Mouse (Mus musculus): ENCODE results near the gene Rab3gap1. TPM values are rescaled to one million over a fixed set of nuclear protein-coding genes. Genes with fewer than 3 reads are reported as not detected.
A peak's percentile ranks its signal among the peaks of the same experiment; 100 is the strongest.

Gene Rab3gap1
- 10 to 100 TPM; 55.2 to 66.5 (median 59.5) TPM for total RNA-seq (2022)

DNA sequence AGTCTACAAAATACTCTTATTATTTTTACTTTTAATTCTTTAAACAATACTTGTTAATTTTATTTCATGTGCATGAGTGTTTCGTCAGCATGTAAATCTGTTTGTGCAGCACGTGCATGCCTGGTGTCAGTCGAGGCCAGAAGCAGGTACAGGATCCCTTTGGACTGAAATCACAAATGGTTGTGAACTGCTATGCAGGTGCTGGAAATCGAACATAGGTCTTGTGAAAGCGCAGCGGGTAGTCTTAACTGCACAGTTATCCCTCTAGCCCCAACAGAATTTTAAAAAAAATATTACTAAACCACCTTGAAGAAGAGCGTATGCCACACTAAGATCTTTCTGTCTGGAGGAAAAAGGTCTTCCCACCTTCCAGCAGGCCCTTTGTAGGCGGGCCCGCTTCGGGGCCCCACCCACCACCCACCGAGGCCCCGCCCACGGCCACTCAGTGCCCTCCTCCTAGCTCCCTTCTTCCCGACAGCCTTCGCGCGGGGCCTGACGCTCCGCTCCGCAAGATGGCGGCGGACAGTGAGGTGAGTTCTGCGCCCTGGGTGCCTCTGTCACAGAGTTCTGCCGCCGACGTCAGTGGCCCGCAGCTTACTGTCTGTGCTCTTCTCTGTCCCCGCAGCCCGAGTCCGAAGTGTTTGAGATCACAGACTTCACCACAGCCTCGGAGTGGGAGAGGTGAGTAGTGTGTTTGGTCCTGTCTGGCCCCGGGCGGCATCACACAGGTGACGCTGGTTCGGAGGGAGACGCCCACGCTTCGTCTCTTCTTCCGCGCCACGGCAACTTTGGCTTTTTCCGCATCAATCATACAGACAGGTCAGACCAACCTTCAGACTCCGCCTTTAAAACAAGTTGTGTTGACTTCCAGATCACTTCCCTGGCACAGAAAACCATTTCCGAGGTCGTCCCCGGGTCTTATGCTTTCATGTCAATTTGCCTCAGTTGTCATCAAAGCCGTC is at the start of gene Rab3gap1:
Rab3gap1 (plus strand) TSS at position 474 of the 962 bp plus-strand sequence.
- peak; percentile 82 for DNase-seq

GRCm38 (mm10) chr1:127827325-127827724 is 41.2 kb upstream of the Rab3gap1 start:
- DNase-seq, result no peak

- DNase-seq, result no peak
Observed at GRCm38 (mm10) chr1:127830215-127830921, 38.2 kb upstream of the Rab3gap1 start.

GRCm38 (mm10) chr1:127833714-127834113 is 34.9 kb upstream of the Rab3gap1 start:
- DNase-seq, result no peak

DNA sequence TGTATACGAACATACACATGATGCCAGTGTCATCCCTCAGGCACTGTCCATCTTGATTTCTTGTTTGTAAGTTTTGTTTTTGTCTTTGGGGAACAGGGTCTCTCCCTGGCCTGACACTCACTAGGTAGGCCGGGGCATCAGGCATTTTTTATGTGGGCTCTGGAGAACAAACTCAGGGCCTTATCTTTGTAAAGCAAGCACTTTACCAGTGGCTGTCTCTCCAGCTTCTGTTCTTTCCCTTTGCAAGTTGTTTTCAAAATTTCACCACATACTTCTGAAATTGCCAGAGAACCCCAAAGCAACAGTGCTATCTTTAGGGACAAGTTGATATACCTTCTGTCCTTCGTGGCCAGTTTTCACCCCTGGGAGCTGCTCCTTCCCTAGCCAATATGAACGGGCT is 34.4 kb upstream of the Rab3gap1 start:
- no peak for DNase-seq

- no peak for DNase-seq
Observed at GRCm38 (mm10) chr1:127836619-127837018, 32.0 kb upstream of the Rab3gap1 start.

DNA sequence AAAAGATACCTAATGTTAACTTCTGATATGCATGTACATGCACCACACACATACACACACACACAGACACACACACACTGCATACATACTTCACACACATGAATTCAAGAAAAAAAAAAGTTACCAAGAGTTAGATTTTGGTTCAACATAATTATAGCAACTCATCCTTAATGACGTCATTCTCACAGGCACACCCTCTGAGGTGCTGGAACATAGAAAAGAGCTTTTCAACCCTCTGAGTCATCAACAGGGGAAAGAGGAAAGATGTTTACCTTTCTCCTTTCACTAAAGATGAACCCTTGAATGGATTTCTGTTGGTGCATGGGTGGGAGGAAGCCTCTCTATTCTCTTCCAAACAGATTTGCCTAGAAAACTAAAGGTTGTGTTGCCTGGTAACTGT is 30.0 kb upstream of the Rab3gap1 start:
- no peak for DNase-seq

DNA sequence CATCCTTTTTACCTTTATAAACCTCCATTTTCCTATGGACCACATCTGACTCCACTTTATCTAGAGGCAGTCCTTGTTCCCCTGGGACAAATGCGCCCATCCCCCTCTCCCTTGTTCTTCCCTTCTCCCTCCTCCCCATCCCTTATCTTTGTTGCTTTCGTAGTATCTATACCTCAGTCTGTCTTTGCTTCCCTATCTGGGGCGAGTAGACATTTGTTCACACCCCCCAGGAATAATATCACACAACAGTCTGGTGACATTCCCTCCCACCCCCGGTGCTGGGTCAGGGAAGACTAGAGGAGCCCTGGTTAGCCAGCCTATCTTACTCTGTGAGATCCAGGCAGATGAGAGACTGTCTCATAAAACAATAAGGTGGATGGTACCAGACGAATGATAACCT is 23.1 kb upstream of the Rab3gap1 start:
- no peak for DNase-seq

- DNase-seq, result peak; percentile 7
Observed at GRCm38 (mm10) chr1:127850075-127850610, 18.4 kb upstream of the Rab3gap1 start.

DNA sequence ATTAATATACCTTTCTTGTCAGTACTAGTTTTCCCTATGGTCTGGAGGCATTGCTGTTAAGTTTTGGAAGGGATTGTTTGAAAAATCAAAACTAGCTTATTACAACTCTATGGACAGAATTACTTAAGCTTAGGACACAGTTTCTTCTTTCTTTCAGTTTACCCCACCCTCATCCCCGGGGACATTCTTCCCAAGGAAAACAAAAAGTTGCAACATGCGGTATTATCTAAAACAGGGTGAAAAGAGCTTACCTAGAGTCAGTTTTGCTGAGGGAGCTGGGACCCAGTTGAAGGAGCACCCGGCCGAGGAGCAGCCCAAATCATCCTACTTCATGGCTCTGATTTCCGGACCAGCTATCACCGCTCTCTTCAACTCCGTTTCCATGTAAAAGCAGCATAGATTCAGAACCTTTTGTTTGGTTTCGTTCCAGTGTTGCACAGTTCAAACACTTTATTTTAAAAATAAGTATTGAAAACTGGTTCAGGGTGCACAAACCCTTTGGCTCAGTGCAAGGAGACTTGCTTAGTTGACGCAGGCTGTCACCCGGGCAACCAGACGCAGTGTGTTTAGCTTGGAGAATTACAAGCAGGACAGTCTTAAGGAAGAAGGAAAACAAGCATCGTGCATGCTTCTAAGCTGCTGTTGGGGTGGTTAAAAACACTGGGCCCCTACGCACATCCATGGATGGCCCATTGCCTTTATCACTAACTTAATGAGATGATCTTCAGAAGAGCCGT is 13.9 kb upstream of the Rab3gap1 start, which contains the start of gene Map3k19:
Map3k19 (minus strand) TSS at position 546 of the 737 bp plus-strand sequence.
- DNase-seq, result no peak

- DNase-seq, result no peak
Observed at GRCm38 (mm10) chr1:127858945-127859648, 9.5 kb upstream of the Rab3gap1 start.

- DNase-seq, result no peak
Observed at GRCm38 (mm10) chr1:127859799-127860400, 8.7 kb upstream of the Rab3gap1 start.

DNA sequence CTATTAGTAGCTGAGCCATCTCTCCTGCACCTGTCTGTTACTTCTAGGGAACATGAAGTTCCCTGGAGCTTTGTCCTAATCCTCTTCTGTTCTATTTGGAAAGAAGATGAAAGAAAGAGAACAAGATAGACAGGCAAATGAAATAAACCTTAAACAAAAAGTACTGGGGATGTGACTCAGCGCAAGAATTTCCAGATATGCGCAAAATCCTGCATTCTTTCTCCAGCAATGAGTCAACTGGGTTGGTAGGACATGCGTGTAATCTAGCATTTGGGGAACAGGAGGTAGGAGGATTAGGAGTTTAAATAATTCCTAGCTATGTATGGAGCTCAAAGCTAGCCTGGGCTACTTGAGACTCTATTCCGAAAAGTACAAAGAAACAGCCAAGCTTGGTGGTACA is 8.1 kb upstream of the Rab3gap1 start:
- DNase-seq, result no peak

DNA sequence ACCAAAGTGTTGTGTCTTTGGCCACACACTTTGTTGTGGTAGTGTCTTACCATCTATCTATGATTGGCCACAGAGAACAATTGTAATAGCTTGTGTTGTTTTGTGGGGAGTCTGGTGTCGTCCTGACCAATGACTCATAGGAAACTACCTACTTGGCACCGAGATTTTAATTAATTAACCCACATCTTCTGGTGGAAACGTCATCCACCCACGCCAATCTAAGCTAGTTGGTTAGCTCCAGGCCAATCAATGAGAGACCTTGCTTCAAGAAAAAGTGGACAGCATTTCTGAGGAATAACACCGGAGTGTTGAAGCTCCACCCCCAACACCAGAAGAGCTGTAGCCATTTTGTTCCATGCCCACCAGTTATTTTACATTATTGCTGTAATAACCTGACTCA is 6.7 kb upstream of the Rab3gap1 start:
- no peak for DNase-seq

- no peak for DNase-seq
Observed at GRCm38 (mm10) chr1:127863806-127864205, 4.8 kb upstream of the Rab3gap1 start.

- no peak for DNase-seq
Observed at GRCm38 (mm10) chr1:127869276-127869675, 703 bp downstream of the Rab3gap1 start.

- no peak for DNase-seq
Observed at GRCm38 (mm10) chr1:127899401-127899800, 30.8 kb downstream of the Rab3gap1 start.

- no peak for DNase-seq
Observed at GRCm38 (mm10) chr1:127904774-127905385, 36.3 kb downstream of the Rab3gap1 start.

DNA sequence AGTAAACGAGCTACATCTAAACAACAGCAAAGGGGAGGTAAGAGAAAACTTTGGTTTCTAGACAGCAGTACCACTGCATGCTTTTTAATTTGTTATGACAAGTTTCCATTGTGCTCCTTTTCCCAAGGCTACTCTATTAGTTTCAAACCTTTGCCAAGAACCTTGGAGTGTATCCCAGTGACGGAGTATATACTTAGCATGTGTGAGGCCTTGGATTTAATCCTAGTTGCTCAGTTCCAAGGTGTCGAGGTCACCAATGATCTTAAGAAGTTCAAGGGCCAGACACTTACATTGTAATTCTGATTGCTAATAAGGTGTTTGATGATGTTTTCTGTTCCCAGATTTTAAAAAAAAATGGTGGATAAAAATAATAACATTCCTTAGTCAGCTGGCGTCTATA is 44.5 kb downstream of the Rab3gap1 start:
- no peak for DNase-seq

- DNase-seq, result no peak
Observed at GRCm38 (mm10) chr1:127915316-127915715, 46.7 kb downstream of the Rab3gap1 start.

DNA sequence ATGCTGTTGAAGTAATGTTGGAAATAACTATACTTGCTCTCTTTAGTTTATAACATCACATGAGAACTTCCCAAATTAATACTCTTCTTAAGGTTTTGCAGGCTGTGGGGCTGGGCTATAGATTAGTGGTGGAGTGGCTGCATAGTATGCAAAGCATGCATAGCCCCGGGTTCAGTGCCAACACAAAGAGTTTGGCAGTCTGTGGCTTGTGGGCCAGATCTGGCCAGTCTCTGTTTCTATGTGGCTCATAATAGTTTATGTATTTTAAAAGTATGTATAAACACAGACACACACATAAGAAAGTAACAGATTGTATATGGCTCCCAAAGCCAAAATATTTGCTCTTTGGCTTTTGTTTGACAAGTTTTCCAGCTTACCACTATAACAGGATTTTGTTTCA is 47.2 kb downstream of the Rab3gap1 start:
- DNase-seq, result no peak

All from adrenal gland, adult 8-10 months (tissue).